Mouse (Mus musculus) left cerebral cortex, adult 11 months (tissue): ENCODE measurements at regions not wholly inside any gene's neighbourhood (a gene's known extent, or its start where the extent isn't known, plus 50 kb on each side); places are given as distances from the start of the nearest gene placed in this dataset.
"Not testable (repeated sequence)": the region's sequence is repeated elsewhere in the genome, so short reads cannot be mapped to it uniquely, and the experiment has no call there.

Experiments
- DNase-seq: peaks from one replicate; pipeline ENCODE4 v3.0.0; 2022; ENCODE audit warnings: low spot score

DNA sequence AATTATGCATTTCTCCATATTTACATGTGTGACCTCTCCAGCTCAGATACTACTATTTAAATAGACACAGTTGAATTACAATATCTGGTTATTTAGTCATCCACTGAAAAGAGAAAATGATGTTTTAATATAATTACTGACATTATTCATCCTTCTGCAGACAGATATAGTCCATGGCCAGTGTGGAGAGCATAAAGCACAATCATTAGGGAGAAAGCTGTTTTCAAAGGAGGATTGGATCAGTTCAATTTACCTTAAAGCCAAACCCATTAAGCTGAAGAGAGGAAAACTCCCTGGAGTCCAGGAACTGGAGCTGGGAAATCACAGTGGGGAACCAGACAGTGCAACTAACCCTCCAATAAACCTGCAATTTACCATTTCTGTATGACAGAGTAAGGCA is 339.8 kb upstream of the Rgs17 start:
- DNase-seq, result no peak

DNA sequence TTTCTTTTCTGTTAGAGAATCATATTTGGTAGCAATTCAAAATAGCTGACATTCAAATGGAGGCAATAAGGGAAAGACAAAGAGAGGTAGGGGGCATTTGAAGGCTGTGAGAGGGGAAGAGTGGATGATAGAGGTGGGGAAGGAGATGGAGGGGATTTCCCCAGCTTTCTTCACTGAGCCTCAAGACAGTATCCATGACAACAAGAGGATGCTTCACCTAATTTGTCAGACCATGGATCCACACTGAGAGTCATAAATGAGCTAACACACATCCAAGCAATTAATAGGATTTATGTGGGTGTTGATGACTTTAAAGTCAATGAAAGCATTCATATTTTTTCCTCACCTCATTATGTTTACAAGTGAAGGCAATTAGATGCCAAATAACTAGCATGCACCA is 343.5 kb upstream of the Rgs17 start:
- no peak for DNase-seq

DNA sequence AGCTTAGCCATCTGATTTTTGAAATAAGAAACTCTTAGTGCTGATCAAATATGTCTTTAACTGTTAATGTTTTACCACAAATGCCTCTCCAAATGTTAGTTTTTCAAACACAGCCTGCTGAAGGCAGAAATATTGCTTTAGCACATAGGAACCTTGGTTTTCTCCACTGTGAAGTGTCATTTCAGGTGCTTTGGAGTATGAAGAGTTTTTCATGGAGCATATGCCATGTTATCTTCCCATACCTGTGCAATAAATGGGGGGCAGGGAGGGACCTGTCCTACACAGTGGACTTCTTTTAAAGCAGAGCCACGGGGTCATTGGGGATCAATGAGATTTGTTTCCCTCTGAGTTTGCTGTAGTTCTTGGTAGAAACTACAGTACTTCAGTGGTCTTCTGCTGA is 369.2 kb upstream of the Rgs17 start:
- no peak for DNase-seq

GRCm38 (mm10) chr10:6296621-6297020 is 374.4 kb upstream of the Rgs17 start:
- DNase-seq, result peak; percentile 14

DNA sequence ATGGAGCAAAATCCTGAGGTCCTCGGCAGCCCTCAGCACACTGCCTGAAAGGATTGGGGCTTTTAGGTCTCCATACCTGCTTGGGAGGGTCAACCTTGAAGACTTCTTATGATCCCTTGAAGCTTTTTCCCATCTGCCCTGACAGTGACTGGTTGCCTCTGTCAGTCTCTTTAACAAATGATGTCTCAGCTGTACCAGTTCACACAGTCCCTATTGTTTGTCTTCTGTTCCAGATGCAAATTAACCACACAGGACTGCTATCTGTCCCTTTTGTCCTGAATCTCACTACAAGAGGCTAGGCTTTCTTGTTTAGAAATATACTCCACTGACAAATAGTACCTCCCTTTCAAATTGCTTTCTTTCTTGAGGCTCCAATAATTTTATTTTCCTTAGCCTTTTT is 375.6 kb upstream of the Rgs17 start:
- DNase-seq, result no peak

DNA sequence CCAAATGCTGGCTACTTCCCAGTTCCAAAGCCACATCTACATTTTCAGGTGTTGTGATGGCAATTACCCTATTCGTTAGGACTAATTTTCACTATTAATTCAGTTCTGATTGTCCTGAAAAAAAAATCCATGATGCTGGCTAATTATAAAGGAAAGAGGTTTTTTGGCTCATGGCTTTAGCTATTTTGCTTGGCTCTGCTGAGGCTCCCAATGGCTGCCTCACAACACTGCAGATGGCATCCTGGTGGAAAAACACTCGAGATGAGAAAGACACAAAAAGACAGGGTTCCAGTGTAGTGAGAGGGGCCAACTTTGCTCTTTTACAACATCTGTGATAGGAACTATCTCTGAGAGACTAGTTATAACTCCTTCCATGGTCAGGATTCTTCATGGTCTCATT is 376.5 kb upstream of the Rgs17 start:
- DNase-seq, result no peak

- DNase-seq, result no peak
Observed at GRCm38 (mm10) chr10:6301514-6301913, 379.3 kb upstream of the Rgs17 start.

- no peak for DNase-seq
Observed at GRCm38 (mm10) chr10:6309351-6309750, 387.2 kb upstream of the Rgs17 start.

- DNase-seq, result no peak
Observed at GRCm38 (mm10) chr10:6341572-6341971, 416.7 kb upstream of the Oprm1 start.

GRCm38 (mm10) chr10:6349216-6349615 is 409.1 kb upstream of the Oprm1 start:
- DNase-seq, result not testable (repeated sequence)

GRCm38 (mm10) chr10:6366182-6366581 is 392.1 kb upstream of the Oprm1 start:
- DNase-seq, result no peak

DNA sequence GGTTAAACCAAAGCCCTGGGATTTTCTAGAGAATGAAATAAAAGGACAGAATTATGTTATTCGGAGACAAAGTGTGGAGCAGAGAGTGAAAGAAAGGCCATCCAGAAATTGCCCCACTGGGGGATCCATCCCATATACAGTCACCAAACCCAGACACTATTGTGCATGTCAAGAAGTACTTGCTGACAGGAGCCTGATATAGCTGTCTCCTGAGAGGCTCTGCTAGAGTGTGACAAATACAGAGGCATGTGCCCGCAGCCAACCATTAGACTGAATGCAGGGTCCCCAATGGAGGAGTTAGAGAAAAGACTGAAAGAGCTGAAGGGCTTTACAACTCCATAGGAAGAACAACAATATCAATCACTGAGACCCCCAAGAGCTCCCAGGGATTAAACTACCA is 386.6 kb upstream of the Oprm1 start:
- no peak for DNase-seq

- not testable (repeated sequence) for DNase-seq
Observed at GRCm38 (mm10) chr10:6417336-6418105, 340.8 kb upstream of the Oprm1 start.

GRCm38 (mm10) chr10:6418234-6418633 is 340.1 kb upstream of the Oprm1 start:
- DNase-seq, result not testable (repeated sequence)

GRCm38 (mm10) chr10:6465824-6466223 is 292.5 kb upstream of the Oprm1 start:
- no peak for DNase-seq

GRCm38 (mm10) chr10:6480350-6480749 is 278.0 kb upstream of the Oprm1 start:
- DNase-seq, result no peak

DNA sequence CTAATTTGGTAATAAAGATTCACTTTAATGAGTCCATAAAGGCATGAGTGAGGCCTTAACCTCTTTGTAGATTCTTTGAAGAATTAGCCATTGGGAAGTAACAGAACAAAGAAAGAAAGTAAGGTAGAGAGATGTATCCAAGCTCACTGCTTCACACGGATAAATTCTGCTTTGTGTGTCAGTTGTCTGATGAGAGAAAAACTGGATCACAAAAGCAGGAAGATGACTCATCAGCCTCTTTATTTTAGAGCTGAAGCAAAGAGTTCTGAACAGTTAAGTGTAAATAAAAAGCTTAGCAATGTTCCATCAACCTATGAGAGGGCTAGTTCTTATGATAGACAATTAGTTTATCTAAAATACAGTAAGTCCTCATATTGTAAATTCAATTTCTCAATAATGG is 269.7 kb upstream of the Oprm1 start:
- DNase-seq, result no peak

DNA sequence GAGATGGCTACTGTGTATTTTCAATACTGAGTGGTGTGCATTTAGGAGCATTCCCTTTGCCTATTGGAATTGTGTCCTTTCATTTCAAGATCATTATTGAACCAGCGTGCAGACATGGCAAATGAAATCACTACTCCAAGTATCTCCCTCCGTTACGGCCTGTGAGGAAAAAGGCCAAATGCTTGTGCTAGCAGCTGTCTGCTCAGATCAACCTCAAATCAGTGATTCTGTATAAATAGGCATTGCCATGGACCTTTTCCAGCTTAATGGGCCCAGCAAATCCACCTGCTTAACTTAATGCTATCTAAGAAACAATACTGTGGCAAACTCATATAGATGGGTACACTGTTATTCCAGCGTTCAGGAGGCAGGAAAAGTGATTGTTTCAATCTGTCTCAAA is 265.6 kb upstream of the Oprm1 start:
- no peak for DNase-seq

DNA sequence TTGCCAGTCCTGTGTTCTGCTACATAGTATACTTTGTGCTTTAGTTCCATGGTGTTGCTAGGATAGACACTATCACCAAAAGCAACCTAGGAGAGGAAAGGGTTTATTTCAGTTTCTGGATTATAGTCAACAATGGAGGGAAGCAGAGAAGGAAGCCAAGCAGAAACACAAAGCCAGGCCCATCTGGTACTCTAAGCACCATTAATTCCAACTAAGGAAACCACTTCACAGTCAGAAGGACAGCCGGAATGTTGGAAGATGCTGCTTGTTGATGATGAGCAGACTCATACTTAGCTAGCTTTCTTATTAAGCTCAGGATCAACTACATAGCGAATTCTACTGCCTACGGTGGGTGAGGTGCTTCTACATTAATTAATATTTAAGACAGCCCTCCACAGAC is 263.2 kb upstream of the Oprm1 start:
- DNase-seq, result no peak

DNA sequence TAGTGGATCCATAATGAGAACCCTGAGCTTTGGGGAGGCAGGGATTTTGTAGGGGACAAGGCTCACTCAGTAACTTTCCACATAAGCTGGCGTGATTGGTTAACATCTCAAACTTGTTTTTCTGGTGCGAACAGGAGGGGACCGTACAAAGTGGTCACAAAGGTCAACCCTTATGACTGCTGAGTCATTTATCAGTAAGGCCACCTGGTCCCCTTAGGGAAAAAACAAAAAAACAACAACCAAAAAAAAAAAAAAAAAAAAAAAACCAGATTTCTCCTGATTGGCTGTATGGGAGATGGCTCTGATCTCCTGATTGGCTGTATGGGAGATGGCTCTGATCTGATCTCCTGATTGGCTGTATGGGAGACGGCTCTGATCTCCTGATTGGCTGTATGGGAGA is 244.0 kb upstream of the Oprm1 start:
- no peak for DNase-seq

- DNase-seq, result no peak
Observed at GRCm38 (mm10) chr10:6562516-6562915, 195.8 kb upstream of the Oprm1 start.

DNA sequence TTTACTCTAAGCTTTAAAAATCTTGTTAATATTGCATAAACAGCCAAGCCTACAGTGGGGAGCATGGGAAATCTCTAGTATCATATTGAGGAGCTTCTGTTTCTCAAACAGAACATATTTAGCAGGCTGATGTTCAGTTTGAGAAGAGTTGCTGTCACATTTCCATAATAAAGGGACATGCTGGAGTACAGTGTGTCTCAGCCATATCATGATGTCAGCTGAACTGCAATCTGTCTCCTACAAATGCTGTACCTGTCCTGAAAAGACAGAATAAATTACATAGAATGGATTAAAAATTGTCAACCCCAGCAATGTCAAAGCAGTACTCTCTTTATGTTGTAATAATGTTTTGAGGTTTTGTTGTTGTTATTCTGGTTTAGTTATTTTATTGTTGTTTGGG is 179.7 kb upstream of the Oprm1 start:
- DNase-seq, result no peak

DNA sequence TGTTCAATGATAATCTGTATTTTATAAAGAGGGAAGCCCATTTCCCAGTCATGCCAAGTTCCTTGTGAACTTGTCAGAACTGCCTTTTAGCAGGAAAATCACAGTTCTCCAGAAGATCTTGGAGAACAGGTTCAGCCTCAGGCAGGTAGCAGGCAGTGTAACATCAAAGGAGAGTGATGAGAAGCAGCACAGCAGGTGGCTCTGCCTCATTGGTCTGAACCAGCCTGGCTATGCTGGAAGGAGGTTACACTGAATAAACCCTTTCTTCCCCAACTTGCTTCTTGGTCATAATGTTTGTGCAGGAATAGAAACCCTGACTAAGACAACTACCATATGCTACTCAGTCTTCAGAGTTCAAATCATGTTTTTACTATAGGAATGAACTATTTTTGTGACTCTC is 172.5 kb upstream of the Oprm1 start:
- DNase-seq, result not testable (repeated sequence)

GRCm38 (mm10) chr10:6590211-6590610 is 168.1 kb upstream of the Oprm1 start:
- DNase-seq, result no peak
